Mouse (Mus musculus) lung, adult 2 months (tissue): ENCODE results near the gene Prkag1.

Experiments used
- CTCF ChIP-seq: fragments of 200-500 bp; IDR thresholded peaks from 2 replicates; pipeline ENCODE4 v1.5.1; 2011; ENCODE audit warnings: mild to moderate bottlenecking, low read length, control low read depth; ENCODE audit not compliant: insufficient read depth
- POLR2A ChIP-seq: fragments of 200-500 bp; IDR thresholded peaks from 2 replicates; pipeline ENCODE4 v1.6.1; 2011; ENCODE audit warnings: low read depth, mild to moderate bottlenecking, control low read depth, low read length, borderline replicate concordance; ENCODE audit errors: extremely low read depth

DNA sequence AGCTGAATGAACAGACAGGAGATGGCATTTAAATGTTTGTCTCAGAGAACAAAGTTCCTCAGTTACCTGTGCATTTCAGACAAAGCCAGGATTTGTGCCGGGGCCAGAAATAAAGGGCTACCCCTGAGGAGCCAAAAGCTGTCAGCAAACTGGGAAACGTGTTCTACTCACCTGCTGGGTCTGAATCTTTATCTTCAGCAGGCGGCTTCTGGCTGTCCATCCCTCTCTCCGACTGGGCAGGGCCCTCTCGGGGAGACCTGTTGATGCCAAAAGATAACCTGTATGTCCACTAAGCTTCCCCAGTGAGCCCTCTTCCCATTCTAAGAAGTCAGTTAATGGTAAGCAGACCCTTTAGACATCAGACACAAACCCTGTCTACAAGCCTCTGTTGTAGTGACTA, 35.2 kb upstream of the Prkag1 start:
- TF ChIP-seq POLR2A (no peak), CTCF (no peak)
